Mouse (Mus musculus): ENCODE data around the gene Trabd. TPM values are rescaled to one million over a fixed set of nuclear protein-coding genes. Genes with fewer than 3 reads are reported as not detected.
A peak's percentile ranks its signal among the peaks of the same experiment; 100 is the strongest.

Gene Trabd
- polyA plus RNA-seq, 1 experiment, result 86.4 TPM

DNA sequence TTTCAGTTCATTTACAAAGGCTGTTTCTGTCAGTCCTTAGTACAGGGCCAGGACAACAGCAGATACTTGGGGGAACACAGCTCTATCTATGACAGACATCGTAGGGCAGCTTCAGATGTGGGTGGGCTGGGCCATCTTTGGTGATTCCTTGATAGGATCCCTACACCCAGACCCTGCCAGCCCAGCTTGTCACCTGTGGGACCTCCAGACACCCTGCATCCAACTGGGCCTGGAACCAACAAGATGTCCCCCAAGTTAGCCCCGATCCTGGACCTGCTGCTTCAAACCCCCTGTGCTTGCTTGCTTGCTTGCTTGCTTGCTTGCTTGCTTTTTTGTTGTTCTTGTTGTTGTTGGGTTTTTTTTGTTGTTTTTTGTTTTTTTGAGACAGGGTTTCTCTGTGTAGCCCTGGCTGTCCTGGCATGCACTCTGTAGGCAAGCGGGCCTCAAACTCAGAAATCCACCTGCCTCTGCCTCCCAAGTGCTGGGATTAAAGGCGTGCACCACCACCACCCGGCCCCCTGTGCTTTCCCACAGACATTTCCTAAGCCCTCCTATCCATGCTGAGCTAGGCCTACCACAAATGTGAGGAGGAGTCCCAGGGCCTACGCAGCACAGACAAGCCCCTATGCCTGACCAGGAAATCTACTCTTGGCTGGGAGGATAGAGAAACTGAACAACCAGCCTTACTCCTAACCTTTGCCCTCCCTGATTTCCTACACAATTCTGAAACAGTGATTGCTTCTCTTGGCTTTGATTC, 13.0 kb upstream of the Trabd start:
- TF ChIP-seq FLI1 (IDR thresholded peaks at IDR 0.05; ENCODE audit: low read length), result no peak
- no peak for TF ChIP-seq GATA1 (IDR thresholded peaks at IDR 0.05; ENCODE audit: borderline replicate concordance, low read length)
- no peaks in the 10 kb centered on the region for H3K9me3 ChIP-seq
- no peaks in the 10 kb centered on the region for H3K36me3 ChIP-seq (replicated peaks; ENCODE audit: low read length)
- H3K27me3 ChIP-seq (replicated peaks), result peaks cover 98% of the 10 kb centered on the region
- H3K4me1 ChIP-seq, result peaks cover 20% of the 10 kb centered on the region
- no peak overlapping the region for H3K4me3 ChIP-seq (replicated peaks)

DNA sequence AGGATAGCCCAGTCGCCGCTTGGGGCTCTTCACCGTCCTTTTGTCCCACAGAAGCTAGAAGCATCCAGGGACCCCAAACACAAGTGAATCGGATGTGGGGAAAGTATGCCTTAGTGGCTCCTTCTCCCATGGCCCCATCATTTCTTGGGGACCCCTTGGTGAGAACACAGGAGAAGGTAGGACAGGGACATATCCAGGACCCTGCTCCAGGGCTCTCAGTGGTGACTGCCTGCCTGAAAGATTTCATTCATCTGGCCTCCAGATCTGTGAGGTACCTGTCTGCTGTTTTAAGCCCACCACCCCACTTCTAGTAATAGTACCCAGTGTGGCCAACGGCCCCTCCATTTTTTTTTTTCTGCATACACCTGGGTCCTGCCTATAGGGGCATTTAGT, 12.4 kb upstream of the Trabd start:
- H3K36me3 ChIP-seq (replicated peaks; ENCODE audit: low read length), result no peaks in the 10 kb centered on the region
- H3K4me1 ChIP-seq, result peaks cover 24% of the 10 kb centered on the region
- H3K4me3 ChIP-seq (replicated peaks), result no peak overlapping the region
- H3K9me3 ChIP-seq, result peaks cover 4% of the 10 kb centered on the region
- H3K27me3 ChIP-seq (replicated peaks), result peaks cover 98% of the 10 kb centered on the region
- TF ChIP-seq FLI1 (IDR thresholded peaks at IDR 0.05; ENCODE audit: low read length) (no peak), GATA1 (IDR thresholded peaks at IDR 0.05; ENCODE audit: borderline replicate concordance, low read length) (no peak)

DNA sequence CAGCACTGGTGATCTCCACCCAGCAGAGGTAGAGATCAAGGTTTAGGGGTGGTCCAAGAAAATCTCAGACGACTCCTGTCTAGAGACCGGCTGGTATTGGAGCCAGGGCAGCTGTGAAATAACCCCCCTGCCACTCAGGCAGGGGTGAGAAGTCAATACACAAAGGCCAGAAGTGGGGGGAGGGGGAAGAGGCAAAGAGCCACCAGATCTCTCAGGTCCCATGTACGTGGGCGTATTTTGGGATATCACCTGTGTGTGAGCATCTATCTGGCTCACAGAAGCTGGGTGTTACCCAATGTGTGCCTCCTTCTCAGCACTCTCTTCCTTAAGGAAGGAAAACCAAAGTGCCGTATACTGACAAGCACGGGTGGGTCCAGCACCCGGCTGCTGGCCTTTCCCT, 11.9 kb upstream of the Trabd start:
- H3K4me1 ChIP-seq, result peaks cover 29% of the 10 kb centered on the region
- peaks cover 9% of the 10 kb centered on the region for H3K9me3 ChIP-seq
- H3K36me3 ChIP-seq (replicated peaks; ENCODE audit: low read length), result no peaks in the 10 kb centered on the region
- TF ChIP-seq GATA1 (IDR thresholded peaks at IDR 0.05; ENCODE audit: borderline replicate concordance, low read length), result no peak
- TF ChIP-seq FLI1 (IDR thresholded peaks at IDR 0.05; ENCODE audit: low read length), result no peak
- H3K4me3 ChIP-seq (replicated peaks), result no peak overlapping the region
- H3K27me3 ChIP-seq (replicated peaks), result peaks cover 98% of the 10 kb centered on the region

DNA sequence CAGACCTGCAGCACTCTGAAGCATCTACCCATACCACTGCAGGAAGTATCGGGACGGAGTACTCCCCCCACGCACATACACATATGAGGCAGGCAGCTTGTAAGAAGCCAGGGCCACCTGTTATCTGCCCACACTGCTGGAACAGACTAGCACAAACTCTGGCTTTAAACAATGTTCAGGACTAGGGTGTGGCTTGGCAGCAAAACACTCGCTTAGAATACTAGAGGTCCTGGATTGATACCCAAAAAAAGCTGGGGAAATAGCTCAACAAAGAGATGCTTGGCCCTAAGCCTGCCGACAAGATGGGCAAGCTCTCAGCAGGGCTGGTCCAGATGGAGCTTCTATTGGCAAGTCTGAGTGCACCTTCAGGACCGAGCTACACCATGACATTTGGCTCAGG, 11.4 kb upstream of the Trabd start:
- no peak for TF ChIP-seq FLI1 (IDR thresholded peaks at IDR 0.05; ENCODE audit: low read length)
- no peak for TF ChIP-seq GATA1 (IDR thresholded peaks at IDR 0.05; ENCODE audit: borderline replicate concordance, low read length)

DNA sequence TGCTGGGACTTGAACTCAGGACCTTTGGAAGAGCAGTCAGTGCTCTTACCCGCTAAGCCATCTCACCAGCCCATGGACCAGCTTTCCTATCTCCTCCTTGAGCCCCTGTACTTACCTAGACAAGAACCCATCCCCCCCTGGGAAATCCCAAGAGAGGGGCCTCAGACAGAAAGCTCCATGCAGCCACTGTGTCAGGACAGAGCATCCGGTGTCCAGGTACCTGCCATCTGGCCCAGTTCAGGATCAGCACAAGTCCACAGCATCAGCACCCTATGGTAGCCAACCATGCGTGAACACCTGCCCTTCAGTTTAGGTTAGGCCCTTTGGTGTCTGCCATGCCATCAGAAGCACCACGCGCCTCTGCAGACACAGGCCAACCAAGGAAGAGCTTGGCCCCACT, 10.0 kb upstream of the Trabd start:
- no peaks in the 10 kb centered on the region for H3K36me3 ChIP-seq (replicated peaks; ENCODE audit: low read length)
- TF ChIP-seq GATA1 (IDR thresholded peaks at IDR 0.05; ENCODE audit: borderline replicate concordance, low read length) (no peak), FLI1 (IDR thresholded peaks at IDR 0.05; ENCODE audit: low read length) (no peak)

More for the DNA sequence above, 11.4 kb upstream of the Trabd start:
- Histone ChIP-seq H3K4me1 (peaks cover 34% of the 10 kb centered on the region), H3K36me3 (replicated peaks; ENCODE audit: low read length) (no peaks in the 10 kb centered on the region), H3K9me3 (peaks cover 15% of the 10 kb centered on the region), H3K27me3 (replicated peaks) (peaks cover 98% of the 10 kb centered on the region), H3K4me3 (replicated peaks) (no peak overlapping the region)

DNA sequence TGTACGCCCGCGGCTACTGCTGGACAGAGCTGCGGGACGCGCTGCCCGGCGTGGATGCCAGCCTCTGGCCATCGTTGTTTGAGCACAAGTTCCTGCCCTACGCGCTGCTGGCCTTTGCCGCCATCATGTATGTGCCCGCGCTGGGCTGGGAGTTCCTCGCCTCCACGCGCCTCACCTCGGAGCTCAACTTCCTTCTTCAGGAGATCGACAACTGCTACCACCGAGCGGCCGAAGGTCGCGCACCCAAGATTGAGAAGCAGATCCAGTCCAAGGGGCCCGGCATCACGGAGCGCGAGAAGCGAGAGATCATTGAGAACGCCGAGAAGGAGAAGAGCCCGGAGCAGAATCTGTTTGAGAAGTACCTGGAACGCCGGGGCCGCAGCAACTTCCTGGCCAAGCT, 7.3 kb upstream of the Trabd start:
- TF ChIP-seq GATA1 (IDR thresholded peaks at IDR 0.05; ENCODE audit: borderline replicate concordance, low read length) (no peak), FLI1 (IDR thresholded peaks at IDR 0.05; ENCODE audit: low read length) (no peak)
- Histone ChIP-seq H3K4me1 (peaks cover 19% of the 10 kb centered on the region; the same call in 1 of the 2 replicates), H3K27me3 (replicated peaks) (peaks cover 94% of the 10 kb centered on the region), H3K4me3 (replicated peaks) (peak overlapping the region; percentile 75), H3K9me3 (peaks cover 18% of the 10 kb centered on the region), H3K36me3 (replicated peaks; ENCODE audit: low read length) (no peaks in the 10 kb centered on the region)

More for the DNA sequence above, 10.0 kb upstream of the Trabd start:
- Histone ChIP-seq H3K4me3 (replicated peaks) (no peak overlapping the region), H3K9me3 (peaks cover 18% of the 10 kb centered on the region), H3K27me3 (replicated peaks) (peaks cover 98% of the 10 kb centered on the region), H3K4me1 (peaks cover 25% of the 10 kb centered on the region)

DNA sequence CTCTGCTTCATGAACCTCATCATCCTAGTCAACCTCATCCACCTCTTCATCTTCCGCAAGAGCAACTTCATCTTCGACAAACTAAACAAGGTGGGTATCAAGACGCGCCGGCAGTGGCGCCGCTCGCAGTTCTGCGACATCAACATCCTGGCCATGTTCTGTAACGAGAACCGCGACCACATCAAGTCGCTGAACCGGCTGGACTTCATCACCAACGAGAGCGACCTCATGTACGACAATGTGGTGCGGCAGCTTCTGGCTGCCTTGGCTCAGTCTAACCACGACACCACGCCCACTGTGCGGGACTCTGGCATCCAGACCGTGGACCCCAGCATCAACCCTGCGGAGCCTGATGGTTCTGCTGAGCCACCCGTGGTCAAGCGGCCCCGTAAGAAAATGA, 6.7 kb upstream of the Trabd start:
- Histone ChIP-seq H3K4me1 (peaks cover 19% of the 10 kb centered on the region; the same call in 1 of the 2 replicates), H3K4me3 (replicated peaks) (peak overlapping the region; percentile 72), H3K27me3 (replicated peaks) (peaks cover 93% of the 10 kb centered on the region), H3K36me3 (replicated peaks; ENCODE audit: low read length) (no peaks in the 10 kb centered on the region), H3K9me3 (peaks cover 18% of the 10 kb centered on the region)
- TF ChIP-seq GATA1 (IDR thresholded peaks at IDR 0.05; ENCODE audit: borderline replicate concordance, low read length), result no peak
- no peak for TF ChIP-seq FLI1 (IDR thresholded peaks at IDR 0.05; ENCODE audit: low read length)

DNA sequence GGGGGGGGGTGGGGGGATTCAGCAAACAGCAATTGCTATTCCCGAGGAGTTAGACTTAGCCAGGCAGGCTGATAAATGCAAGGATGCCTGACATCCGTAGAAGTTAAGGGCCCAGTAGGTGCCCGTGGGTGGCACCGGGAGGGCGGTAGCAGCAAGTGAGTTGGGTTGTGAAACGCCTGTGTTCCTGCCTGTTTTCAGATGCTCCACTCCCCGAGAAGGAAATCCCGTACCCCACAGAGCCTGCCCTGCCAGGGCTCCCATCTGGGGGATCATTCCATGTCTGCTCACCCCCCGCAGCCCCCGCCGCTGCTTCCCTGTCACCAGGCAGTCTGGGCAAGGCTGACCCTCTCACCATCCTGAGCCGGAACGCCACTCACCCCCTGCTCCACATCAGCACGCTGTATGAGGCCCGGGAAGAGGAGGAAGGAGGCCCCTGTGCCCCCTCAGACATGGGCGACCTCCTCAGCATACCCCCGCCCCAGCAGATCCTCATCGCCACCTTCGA, 5.5 kb upstream of the Trabd start:
- Histone ChIP-seq H3K36me3 (replicated peaks; ENCODE audit: low read length) (no peaks in the 10 kb centered on the region), H3K4me3 (replicated peaks) (no peak overlapping the region), H3K4me1 (peaks cover 29% of the 10 kb centered on the region), H3K27me3 (replicated peaks) (peaks cover 90% of the 10 kb centered on the region), H3K9me3 (peaks cover 18% of the 10 kb centered on the region)
- TF ChIP-seq FLI1 (IDR thresholded peaks at IDR 0.05; ENCODE audit: low read length) (no peak), GATA1 (IDR thresholded peaks at IDR 0.05; ENCODE audit: borderline replicate concordance, low read length) (no peak)

DNA sequence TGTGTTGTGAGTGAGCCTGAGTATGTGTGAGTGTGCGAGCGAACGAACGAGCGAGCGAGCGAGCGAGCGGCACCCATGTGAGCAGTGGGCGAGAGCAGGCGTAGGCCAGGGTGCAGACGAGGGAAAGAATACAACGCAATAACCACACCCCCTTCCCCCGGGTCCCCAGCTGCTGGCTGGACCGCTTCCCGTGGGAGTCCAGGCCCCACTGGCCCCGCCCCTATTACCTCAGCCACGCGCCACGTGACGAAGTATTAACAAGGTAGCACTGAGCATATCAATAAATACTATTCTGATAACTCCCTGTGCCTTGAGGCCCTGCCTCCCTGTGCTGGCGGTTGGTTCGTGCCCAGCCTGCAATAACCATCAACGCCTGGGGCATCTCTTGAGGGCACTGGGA, 4.3 kb upstream of the Trabd start:
- Histone ChIP-seq H3K36me3 (replicated peaks; ENCODE audit: low read length) (no peaks in the 10 kb centered on the region), H3K4me3 (replicated peaks) (no peak overlapping the region), H3K4me1 (peaks cover 40% of the 10 kb centered on the region), H3K9me3 (peaks cover 18% of the 10 kb centered on the region), H3K27me3 (replicated peaks) (peaks cover 78% of the 10 kb centered on the region)
- no peak for TF ChIP-seq GATA1 (IDR thresholded peaks at IDR 0.05; ENCODE audit: borderline replicate concordance, low read length)
- no peak for TF ChIP-seq FLI1 (IDR thresholded peaks at IDR 0.05; ENCODE audit: low read length)

DNA sequence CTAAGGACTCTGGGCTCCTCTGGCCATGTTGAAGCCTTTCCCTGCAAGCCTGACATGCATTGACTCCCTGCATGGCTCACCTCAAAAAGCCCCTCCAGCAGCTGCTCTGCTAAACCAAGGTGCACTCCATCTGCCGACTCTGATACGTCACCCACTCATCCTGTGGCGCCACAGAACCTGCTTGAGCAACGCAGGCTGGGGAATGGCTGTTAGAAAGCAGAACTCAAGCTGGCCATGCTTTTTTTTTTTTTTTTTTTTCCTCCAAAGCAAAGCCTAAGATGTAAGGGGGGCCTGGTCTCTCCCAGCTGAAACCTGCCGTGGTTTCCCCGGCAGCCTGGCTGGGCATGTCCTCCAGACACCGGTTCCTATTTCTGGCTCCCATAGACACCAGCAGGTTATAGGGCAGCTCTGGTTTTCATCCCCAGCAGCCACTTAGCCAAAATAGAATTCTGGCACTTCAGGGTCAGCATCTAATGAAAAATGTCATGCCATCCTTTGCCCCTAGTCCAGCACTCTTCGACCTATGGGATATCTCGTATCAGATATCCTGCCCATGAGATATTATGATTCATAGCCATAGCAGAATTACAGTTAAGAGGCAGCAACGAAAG, 826 bp upstream of the Trabd start:
- peaks cover 3% of the 10 kb centered on the region for H3K36me3 ChIP-seq (replicated peaks; ENCODE audit: low read length)
- TF ChIP-seq FLI1 (IDR thresholded peaks at IDR 0.05; ENCODE audit: low read length), result no peak
- no peak for TF ChIP-seq GATA1 (IDR thresholded peaks at IDR 0.05; ENCODE audit: borderline replicate concordance, low read length)
- peak overlapping the region; percentile 35 for H3K4me3 ChIP-seq (replicated peaks)
- H3K4me1 ChIP-seq, result peaks cover 49% of the 10 kb centered on the region
- peaks cover 45% of the 10 kb centered on the region for H3K27me3 ChIP-seq (replicated peaks)
- H3K9me3 ChIP-seq, result no peaks in the 10 kb centered on the region
